Mouse (Mus musculus): ENCODE measurements at regions not wholly inside any gene's neighbourhood (a gene's known extent, or its start where the extent isn't known, plus 50 kb on each side); places are given as distances from the start of the nearest gene placed in this dataset.

DNA sequence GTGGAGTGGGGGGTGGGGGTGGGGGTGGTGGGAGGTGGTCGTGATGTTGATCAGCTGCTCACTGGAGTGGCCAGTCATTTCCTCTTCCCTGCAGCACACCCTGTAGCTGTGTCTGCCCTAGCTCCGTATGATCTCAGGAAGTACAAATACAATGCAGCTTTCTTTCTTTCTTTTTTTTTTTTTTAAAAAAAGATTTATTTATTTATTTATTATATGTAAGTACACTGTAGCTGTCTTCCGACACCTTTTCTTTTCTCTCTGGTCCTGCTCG, 87.2 kb upstream of the Tex13c2 start:
- 0 out of 2 replicates have a peak, but pooled peaks have one; percentile 16 for ATAC-seq (ENCODE audit: poor library complexity, severe bottlenecking)

DNA sequence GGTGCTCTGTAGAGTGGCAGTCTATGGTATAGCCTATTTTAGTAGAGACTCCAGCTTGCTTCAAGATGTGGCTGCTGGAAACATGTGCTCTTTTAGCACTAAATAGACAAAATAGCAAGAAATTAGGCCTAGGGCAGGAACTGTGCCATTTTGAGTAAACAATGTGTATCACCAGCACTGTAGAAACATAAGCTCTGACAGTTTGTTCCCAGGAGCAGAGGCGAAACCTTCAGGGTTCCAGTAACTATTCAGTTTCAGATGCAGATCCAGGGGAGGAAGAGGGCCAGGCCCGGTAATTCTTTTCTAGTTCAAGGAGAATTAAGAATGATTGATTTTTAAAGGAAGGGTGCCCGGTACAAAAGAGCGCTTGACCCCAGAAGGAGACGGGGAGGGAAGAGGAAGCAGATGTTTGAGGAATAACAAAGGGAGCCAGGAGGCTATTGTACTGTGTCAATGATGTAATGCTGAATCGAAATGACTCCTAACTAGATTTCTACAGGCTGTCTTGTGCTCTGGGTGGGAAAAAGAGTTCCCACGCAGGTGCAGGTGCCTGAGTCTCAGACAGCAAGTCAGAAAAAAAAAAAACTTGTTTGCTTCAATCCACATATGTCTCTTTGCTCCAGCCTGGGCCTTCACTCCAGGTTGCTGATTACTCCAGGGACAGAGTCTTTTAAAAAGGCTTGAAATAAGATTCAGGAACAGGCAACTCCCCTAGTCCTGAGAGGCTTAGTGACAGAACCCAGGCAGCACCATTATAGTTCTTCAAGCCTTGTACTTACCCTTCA, 57.4 kb upstream of the Tex13c2 start:
- ATAC-seq (ENCODE audit: poor library complexity, severe bottlenecking) = no peak

All from megakaryocyte, adult 5-6 weeks (primary cell).